Mouse (Mus musculus) left cerebral cortex, adult 11 months (tissue): Measurements from ENCODE around the gene Rhov.

Source experiments
- DNase-seq: peaks from one replicate; pipeline ENCODE4 v3.0.0; 2022; ENCODE audit warnings: low spot score

The Rhov gene

GRCm38 (mm10) chr2:119237871-119238220, 33.2 kb downstream of the Rhov start:
- no peak for DNase-seq

GRCm38 (mm10) chr2:119237210-119237870, 33.7 kb downstream of the Rhov start, which contains the start of gene Spint1:
Gene Spint1, plus strand, starts transcription at chr2:119237362.
- no peak for DNase-seq

GRCm38 (mm10) chr2:119236682-119237209, 34.3 kb downstream of the Rhov start:
- no peak for DNase-seq

- DNase-seq = no peak
These were observed 41.0 kb downstream of the Rhov start, which contains the start of gene Ppp1r14d for GRCm38 (mm10) chr2:119229775-119230704. Gene Ppp1r14d, minus strand, starts transcription at chr2:119229906.
